Mouse (Mus musculus): ENCODE data around the gene Gm26566.

Gene Gm26566

GRCm38 (mm10) chr4:88721791-88722721, at the start of gene Gm26566, which contains the start of gene Klhl9:
Gene Gm26566 (plus strand): TSS chr4:88721805.
Gene Klhl9 (minus strand): TSS chr4:88722465.
- DNase-seq (ENCODE audit: extremely low read depth, insufficient read length, low spot score) = peak; percentile 98

GRCm38 (mm10) chr4:88676824-88677223, 44.8 kb upstream of the Gm26566 start, which contains the start of gene Ifna16:
Gene Ifna16 (minus strand): TSS chr4:88676924.
- DNase-seq (ENCODE audit: extremely low read depth, insufficient read length, low spot score) = no peak

- DNase-seq (ENCODE audit: extremely low read depth, insufficient read length, low spot score) = no peak
Observed at GRCm38 (mm10) chr4:88680362-88680761, 41.2 kb upstream of the Gm26566 start.

GRCm38 (mm10) chr4:88681353-88681752, 40.3 kb upstream of the Gm26566 start:
- no peak for DNase-seq (ENCODE audit: extremely low read depth, insufficient read length, low spot score)

- no peak for DNase-seq (ENCODE audit: extremely low read depth, insufficient read length, low spot score)
Observed at GRCm38 (mm10) chr4:88683812-88684211, 37.8 kb upstream of the Gm26566 start, which contains the start of gene Ifna2. Gene Ifna2 (minus strand): TSS chr4:88683912.

- DNase-seq (ENCODE audit: extremely low read depth, insufficient read length, low spot score) = no peak
Observed at GRCm38 (mm10) chr4:88691259-88691658, 30.3 kb upstream of the Gm26566 start, which contains the start of gene Ifnab. Gene Ifnab (minus strand): TSS chr4:88691359.

GRCm38 (mm10) chr4:88692537-88692936, 29.1 kb upstream of the Gm26566 start:
- no peak for DNase-seq (ENCODE audit: extremely low read depth, insufficient read length, low spot score)

- no peak for DNase-seq (ENCODE audit: extremely low read depth, insufficient read length, low spot score)
Observed at GRCm38 (mm10) chr4:88693392-88693791, 28.2 kb upstream of the Gm26566 start.

- no peak for DNase-seq (ENCODE audit: extremely low read depth, insufficient read length, low spot score)
Observed at GRCm38 (mm10) chr4:88696237-88696884, 25.2 kb upstream of the Gm26566 start.

- DNase-seq (ENCODE audit: extremely low read depth, insufficient read length, low spot score) = no peak
Observed at GRCm38 (mm10) chr4:88697108-88697507, 24.5 kb upstream of the Gm26566 start.

- no peak for DNase-seq (ENCODE audit: extremely low read depth, insufficient read length, low spot score)
Observed at GRCm38 (mm10) chr4:88697753-88698152, 23.9 kb upstream of the Gm26566 start.

GRCm38 (mm10) chr4:88698781-88699180, 22.8 kb upstream of the Gm26566 start:
- DNase-seq (ENCODE audit: extremely low read depth, insufficient read length, low spot score) = no peak

GRCm38 (mm10) chr4:88699301-88699700, 22.3 kb upstream of the Gm26566 start:
- no peak for DNase-seq (ENCODE audit: extremely low read depth, insufficient read length, low spot score)

- DNase-seq (ENCODE audit: extremely low read depth, insufficient read length, low spot score) = no peak
Observed at GRCm38 (mm10) chr4:88705924-88706323, 15.7 kb upstream of the Gm26566 start.

- DNase-seq (ENCODE audit: extremely low read depth, insufficient read length, low spot score) = no peak
Observed at GRCm38 (mm10) chr4:88707128-88707826, 14.3 kb upstream of the Gm26566 start.

- DNase-seq (ENCODE audit: extremely low read depth, insufficient read length, low spot score) = peak; percentile 53
Observed at GRCm38 (mm10) chr4:88714281-88714680, 7.3 kb upstream of the Gm26566 start.

- peak; percentile 63 for DNase-seq (ENCODE audit: extremely low read depth, insufficient read length, low spot score)
Observed at GRCm38 (mm10) chr4:88715059-88715458, 6.5 kb upstream of the Gm26566 start.

- no peak for DNase-seq (ENCODE audit: extremely low read depth, insufficient read length, low spot score)
Observed at GRCm38 (mm10) chr4:88718715-88719114, 2.9 kb upstream of the Gm26566 start.

GRCm38 (mm10) chr4:88723497-88724090, 2.0 kb downstream of the Gm26566 start:
- DNase-seq (ENCODE audit: extremely low read depth, insufficient read length, low spot score) = no peak

GRCm38 (mm10) chr4:88726727-88727126, 5.1 kb downstream of the Gm26566 start:
- no peak for DNase-seq (ENCODE audit: extremely low read depth, insufficient read length, low spot score)
